16 mouse cellular contexts compared by ENCODE assay signal in genomic region chr4:100154560-100155130, GRCm38 (mm10). TPM values are rescaled to one million over a fixed set of nuclear protein-coding genes. Genes with fewer than 3 reads are reported as not detected.
DNase-seq lines count a peak whose midpoint lies in the region; ATAC-seq and TF ChIP-seq lines count a peak whose summit lies in the region.
"Had no signal": no experiment of that assay in that cellular context is flagged by ENCODE, and none has a peak within 500 bp of the region (broad histone marks: within the 10 kb centered on the region; RNA-seq: fewer than 3 reads in every experiment).

No protein-coding gene starts in this region.

- no peak overlapping the region for H3K27ac ChIP-seq in hindbrain, embryonic 16.5 days (ENCODE audit: low read depth, low read length)
- H3K27ac ChIP-seq in hindbrain, embryonic 12.5 days = no peak overlapping the region
- H3K27ac ChIP-seq: forebrain, embryonic 12.5 days; hindbrain, embryonic 15.5 days; liver, embryonic 13.5 days; lung, embryonic 15.5 days; neural tube, embryonic 13.5 days had no signal

- TF ChIP-seq CTCF in Patski (IDR thresholded peaks at IDR 0.05) = no peak

- CTCF ChIA-PET in Patski (lab: Charles Lee) = interaction anchor here (1.2 kb wide), 1 partner anchor 60 kb away, joined by 3 read pairs; the partner anchor contains the start of gene Ror1

- no peaks in the 10 kb centered on the region for H3K9me3 ChIP-seq in hindbrain, embryonic 16.5 days (ENCODE audit: control insufficient read depth, low read length)
- H3K9me3 ChIP-seq in hindbrain, embryonic 12.5 days (replicated peaks) = no peaks in the 10 kb centered on the region
- H3K9me3 ChIP-seq: forebrain, embryonic 12.5 days; hindbrain, embryonic 15.5 days; liver, embryonic 13.5 days; lung, embryonic 15.5 days; neural tube, embryonic 13.5 days had no signal

- no peak overlapping the region for H3K9ac ChIP-seq in hindbrain, embryonic 16.5 days (ENCODE audit: low read depth, low read length)
- H3K9ac ChIP-seq in hindbrain, embryonic 12.5 days = no peak overlapping the region
- H3K9ac ChIP-seq: forebrain, embryonic 12.5 days; hindbrain, embryonic 15.5 days; liver, embryonic 13.5 days; lung, embryonic 15.5 days; neural tube, embryonic 13.5 days had no signal

- no peak overlapping the region for H3K4me2 ChIP-seq in hindbrain, embryonic 16.5 days (ENCODE audit: low read length)
- no peak overlapping the region for H3K4me2 ChIP-seq in hindbrain, embryonic 12.5 days (replicated peaks)
- H3K4me2 ChIP-seq: forebrain, embryonic 12.5 days; hindbrain, embryonic 15.5 days; liver, embryonic 13.5 days; lung, embryonic 15.5 days; neural tube, embryonic 13.5 days had no signal

- peak; percentile 37 to 52 for DNase-seq in kidney, postnatal 36 days
- no peak for DNase-seq in kidney, postnatal 10 days
- DNase-seq in Muller cell, postnatal 12 days (ENCODE audit: inconsistent ontology term) = peak; percentile 88
- DNase-seq in Patski (ENCODE audit: low read depth, low spot score) = peak; percentile 51
- DNase-seq in urinary bladder, postnatal 14 days (ENCODE audit: low spot score) = no peak
- DNase-seq: cerebellum, adult 9-10 months; gastrocnemius, postnatal 36 days; liver, embryonic 13.5 days; right cerebral cortex, postnatal 4 days; thymus, postnatal 25 days had no signal

- H3K36me3 ChIP-seq in hindbrain, embryonic 16.5 days (ENCODE audit: control insufficient read depth, insufficient read depth, low read length) = no peaks in the 10 kb centered on the region
- no peaks in the 10 kb centered on the region for H3K36me3 ChIP-seq in hindbrain, embryonic 12.5 days
- H3K36me3 ChIP-seq: forebrain, embryonic 12.5 days; hindbrain, embryonic 15.5 days; liver, embryonic 13.5 days; lung, embryonic 15.5 days; neural tube, embryonic 13.5 days had no signal

- no peak overlapping the region for H3K4me3 ChIP-seq in hindbrain, embryonic 16.5 days (ENCODE audit: low read length)
- no peak overlapping the region for H3K4me3 ChIP-seq in hindbrain, embryonic 12.5 days
- H3K4me3 ChIP-seq: forebrain, embryonic 12.5 days; hindbrain, embryonic 15.5 days; liver, embryonic 13.5 days; lung, embryonic 15.5 days; neural tube, embryonic 13.5 days had no signal

- WGBS in hindbrain, embryonic 16.5 days = 40% methylated on average over 7 of the region's 7 CpGs
- 60% methylated on average over 7 of the region's 7 CpGs for WGBS in hindbrain, embryonic 12.5 days

- POLR2A ChIA-PET in Patski (lab: Charles Lee) = interaction anchor here (0.6 kb wide), 1 partner anchor 62 kb away, joined by 3 read pairs; no protein-coding TSS in a partner anchor

- H3K27me3 ChIP-seq in hindbrain, embryonic 16.5 days (replicated peaks; ENCODE audit: control insufficient read depth, insufficient read depth, low read length) = no peaks in the 10 kb centered on the region
- no peaks in the 10 kb centered on the region for H3K27me3 ChIP-seq in hindbrain, embryonic 12.5 days
- no peaks in the 10 kb centered on the region for H3K27me3 ChIP-seq in Patski
- H3K27me3 ChIP-seq: forebrain, embryonic 12.5 days; hindbrain, embryonic 15.5 days; liver, embryonic 13.5 days; lung, embryonic 15.5 days; neural tube, embryonic 13.5 days had no signal

- ATAC-seq in hindbrain, embryonic 16.5 days = peak; percentile 24; the same call in 1 of the 2 replicates
- ATAC-seq in hindbrain, embryonic 12.5 days (ENCODE audit: low FRiP score) = no peak
- ATAC-seq in Patski = peak; percentile 57

- H3K4me1 ChIP-seq in hindbrain, embryonic 16.5 days (ENCODE audit: control insufficient read depth, insufficient read depth, low read depth, low read length) = peaks cover 6% of the 10 kb centered on the region; the same call in 1 of the 2 replicates
- peaks cover 9% of the 10 kb centered on the region for H3K4me1 ChIP-seq in hindbrain, embryonic 12.5 days
- H3K4me1 ChIP-seq: liver, embryonic 13.5 days; lung, embryonic 15.5 days had no signal

- in situ Hi-C loops in Patski (cut with MboI; ENCODE audit: low pct_unique_long_range_greater_than_20kb) = no loop called here

RNA-seq across cellular contexts. Expression of gene Ror1, which starts 59.1 kb away (rescaled TPM):
- polyA plus RNA-seq in hindbrain, embryonic 16.5 days (2015; fragmentation: Nextera tagmentation; extraction: Ambion mirVana) = 1.5 TPM in 2 replicates
- polyA plus RNA-seq in hindbrain, embryonic 12.5 days (2016; fragmentation: Nextera tagmentation; extraction: Ambion mirVana) = 9.3 and 9.9 TPM in 2 replicates
- polyA plus RNA-seq in Patski (2021) = 2.8 TPM

Comparison
In these comparisons a context has a peak if more than half of its experiments do, and no peak if none do; other contexts are left out.
1. DNase-seq: peak in kidney, postnatal 36 days (2 of 2), Muller cell, postnatal 12 days (single experiment) and Patski (single experiment); none in kidney, postnatal 10 days (single experiment) and urinary bladder, postnatal 14 days (single experiment).